In genomic region chr11:79223420-79223819, GRCm38 (mm10) we compare ENCODE assay signal across 10 mouse cellular contexts. TPM values are rescaled to one million over a fixed set of nuclear protein-coding genes. Genes with fewer than 3 reads are reported as not detected.
DNase-seq lines count a peak whose midpoint lies in the region; ATAC-seq and TF ChIP-seq lines count a peak whose summit lies in the region.
"Had no signal": no experiment of that assay in that cellular context is flagged by ENCODE, and none has a peak within 500 bp of the region (broad histone marks: within the 10 kb centered on the region; RNA-seq: fewer than 3 reads in every experiment).

No protein-coding gene starts in this region.

- peak; percentile 33 to 59 for DNase-seq in heart, adult 2 months
- DNase-seq in heart, postnatal 25 days (ENCODE audit: low spot score): no peak
- DNase-seq in CD4-positive, CD25-positive, alpha-beta regulatory T cell, adult 2 months (ENCODE audit: low read depth, low spot score): peak; percentile 63
- no peak for DNase-seq in cerebellum, adult 11-12 months

- intact Hi-C loops in heart, adult 2 months (cut with DNase I): no loop called here
- intact Hi-C loops in heart, postnatal 25 days (cut with DNase I): no loop called here

- no peak for TF ChIP-seq EP300 in heart, adult 2 months (IDR thresholded peaks at IDR 0.05; ENCODE audit: insufficient read depth, low read depth, low read length)

- peaks cover 6% of the 10 kb centered on the region for H3K4me1 ChIP-seq in heart, adult 2 months (ENCODE audit: control insufficient read depth, insufficient read depth, low read length)
- peaks cover 12% of the 10 kb centered on the region for H3K4me1 ChIP-seq in intestine, embryonic 15.5 days (replicated peaks)

- ATAC-seq in granulocyte monocyte progenitor cell, adult 5-6 weeks (replicated peaks; ENCODE audit: poor library complexity, severe bottlenecking): peak; percentile 75
- ATAC-seq in megakaryocyte, adult 5-6 weeks (ENCODE audit: poor library complexity, severe bottlenecking): peak; percentile 80
- no peak for ATAC-seq in cerebellum, adult (ENCODE audit: insufficient number of reproducible peaks, low FRiP score, low TSS enrichment)
- ATAC-seq in intestine, embryonic 15.5 days: no peak

- H3K9ac ChIP-seq in heart, adult 2 months (ENCODE audit: low read depth, low read length): no peak overlapping the region
- H3K9ac ChIP-seq in intestine, embryonic 15.5 days: no peak overlapping the region
- H3K9ac ChIP-seq: heart, embryonic 15.5 days; neural tube, embryonic 13.5 days had no signal

- H3K79me2 ChIP-seq in heart, adult 2 months (replicated peaks; ENCODE audit: control insufficient read depth, insufficient read depth, low read length): no peaks in the 10 kb centered on the region

- no peak overlapping the region for H3K4me3 ChIP-seq in heart, adult 2 months
- no peak overlapping the region for H3K4me3 ChIP-seq in intestine, embryonic 15.5 days (replicated peaks)
- H3K4me3 ChIP-seq: heart, embryonic 15.5 days; neural tube, embryonic 13.5 days had no signal

- no peaks in the 10 kb centered on the region for H3K9me3 ChIP-seq in intestine, embryonic 15.5 days
- H3K9me3 ChIP-seq: heart, embryonic 15.5 days; neural tube, embryonic 13.5 days had no signal

- TF ChIP-seq CTCF in heart, adult 2 months (IDR thresholded peaks at IDR 0.05): no peak

- no peaks in the 10 kb centered on the region for H3K36me3 ChIP-seq in heart, adult 2 months (ENCODE audit: control insufficient read depth, insufficient read depth, low read length)
- no peaks in the 10 kb centered on the region for H3K36me3 ChIP-seq in intestine, embryonic 15.5 days
- H3K36me3 ChIP-seq: heart, embryonic 15.5 days; neural tube, embryonic 13.5 days had no signal

- peak overlapping the region; percentile 82 for H3K27ac ChIP-seq in heart, adult 2 months
- H3K27ac ChIP-seq in intestine, embryonic 15.5 days: no peak overlapping the region
- H3K27ac ChIP-seq: neural tube, embryonic 13.5 days had no signal

- TF ChIP-seq POLR2A in heart, adult 2 months (IDR thresholded peaks at IDR 0.05; ENCODE audit: insufficient read depth, low read depth, low read length): no peak

- no peak overlapping the region for H3K4me2 ChIP-seq in intestine, embryonic 15.5 days (replicated peaks)
- H3K4me2 ChIP-seq: heart, embryonic 15.5 days; neural tube, embryonic 13.5 days had no signal

- H3K27me3 ChIP-seq in heart, adult 2 months (ENCODE audit: control insufficient read depth, insufficient read depth, low read length): no peaks in the 10 kb centered on the region
- H3K27me3 ChIP-seq in intestine, embryonic 15.5 days (replicated peaks): no peaks in the 10 kb centered on the region
- H3K27me3 ChIP-seq: heart, embryonic 15.5 days; neural tube, embryonic 13.5 days had no signal

- WGBS in heart, adult 2 months: 51% methylated on average over 6 of the region's 6 CpGs
- WGBS in intestine, embryonic 15.5 days: 80% methylated on average over 6 of the region's 6 CpGs

RNA-seq across cellular contexts. Expression of gene Wsb1, which starts 31.1 kb away (rescaled TPM):
- total RNA-seq in heart, adult 2 months (2021): 10 to 100 TPM; 11.3 to 16.3 TPM
- 19.0 and 36.4 TPM in 2 replicates for polyA plus RNA-seq in heart, adult 2 months (2012; rRNA removed)
- 10 to 100 TPM; 13.4 to 17.8 TPM for total RNA-seq in heart, postnatal 25 days (2021)
- 123 and 152 TPM in 2 replicates for total RNA-seq in granulocyte monocyte progenitor cell, adult 5-6 weeks (2014; fragmentation: Nextera tagmentation)
- total RNA-seq in granulocyte monocyte progenitor cell, adult 5-6 weeks (2017): 153 and 170 TPM in 2 replicates
- 246 and 264 TPM in 2 replicates for total RNA-seq in megakaryocyte, adult 5-6 weeks (2015)
- 158 and 170 TPM in 2 replicates for total RNA-seq in megakaryocyte, adult 5-6 weeks (2017)
- polyA plus RNA-seq in intestine, embryonic 15.5 days (2015; fragmentation: Nextera tagmentation; extraction: Ambion mirVana): 166 and 207 TPM in 2 replicates

Comparison
In these comparisons a context has a peak if more than half of its experiments do, and no peak if none do; other contexts are left out.
1. DNase-seq: peak in heart, adult 2 months (2 of 2) and CD4-positive, CD25-positive, alpha-beta regulatory T cell, adult 2 months (single experiment); none in heart, postnatal 25 days (single experiment) and cerebellum, adult 11-12 months (single experiment).
2. ATAC-seq: peak in granulocyte monocyte progenitor cell, adult 5-6 weeks (single experiment) and megakaryocyte, adult 5-6 weeks (single experiment); none in cerebellum, adult (single experiment) and intestine, embryonic 15.5 days (single experiment).
3. RNA of gene Wsb1, which starts 31.1 kb away (total RNA-seq): 158 to 264 TPM in megakaryocyte, adult 5-6 weeks and 123 to 170 TPM in granulocyte monocyte progenitor cell, adult 5-6 weeks; 13.4 to 17.8 TPM in heart, postnatal 25 days and 11.3 to 16.3 TPM in heart, adult 2 months; every median in the first group is over 4 times any median in the second.